Mouse (Mus musculus): ENCODE results near the gene Tmem108. TPM values are rescaled to one million over a fixed set of nuclear protein-coding genes. Genes with fewer than 3 reads are reported as not detected.

Gene Tmem108
- polyA plus RNA-seq, 1 experiment from 2014 or later, result 11.5 TPM

DNA sequence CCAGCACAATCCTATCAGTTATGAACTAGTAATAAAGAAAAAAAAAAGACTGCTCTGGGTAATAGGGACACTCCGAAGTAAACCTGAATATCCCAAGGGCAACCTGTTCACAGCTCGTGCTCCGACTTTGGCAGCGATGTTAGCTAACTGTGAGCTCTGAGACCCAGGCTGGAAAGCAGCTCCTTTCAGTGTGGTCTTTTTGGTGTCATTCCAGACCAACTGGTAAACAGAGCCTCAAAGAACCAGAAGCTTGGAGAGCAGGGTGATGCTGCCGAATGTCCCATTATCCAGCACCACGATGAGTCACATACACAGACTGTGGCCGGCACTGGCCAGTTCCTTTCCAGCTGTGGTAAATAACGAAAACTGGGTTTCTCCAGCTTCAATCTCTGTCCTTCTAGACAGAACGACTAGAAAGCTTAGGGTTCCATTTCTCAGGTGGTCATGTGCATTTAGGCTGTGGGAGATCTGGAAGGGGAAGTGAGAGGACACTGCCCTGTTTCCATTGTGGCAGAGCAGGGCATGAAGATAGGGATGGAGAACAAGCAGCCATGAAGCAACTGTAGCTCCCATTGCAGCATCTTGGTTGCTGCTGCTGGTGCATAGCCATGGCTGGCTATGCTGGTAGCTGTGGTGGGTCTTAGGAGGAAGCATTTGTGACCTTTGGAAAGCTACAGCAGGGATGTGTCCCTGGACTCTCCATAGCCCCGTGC is 179.2 kb downstream of the Tmem108 start:
- DNase-seq (ENCODE audit: low spot score), result no peak
- no peaks in the 10 kb centered on the region; the same call in 1 of the 2 replicates for H3K4me1 ChIP-seq
- no peaks in the 10 kb centered on the region for H3K9me3 ChIP-seq (replicated peaks)
- H3K27me3 ChIP-seq (ENCODE audit: low read depth, poor library complexity, severe bottlenecking), result no peaks in the 10 kb centered on the region
- H3K4me3 ChIP-seq, result no peak overlapping the region
- 86% methylated on average over 10 of the region's 10 CpGs for WGBS
- no peak overlapping the region for H3K27ac ChIP-seq
- no peaks in the 10 kb centered on the region for H3K36me3 ChIP-seq

DNA sequence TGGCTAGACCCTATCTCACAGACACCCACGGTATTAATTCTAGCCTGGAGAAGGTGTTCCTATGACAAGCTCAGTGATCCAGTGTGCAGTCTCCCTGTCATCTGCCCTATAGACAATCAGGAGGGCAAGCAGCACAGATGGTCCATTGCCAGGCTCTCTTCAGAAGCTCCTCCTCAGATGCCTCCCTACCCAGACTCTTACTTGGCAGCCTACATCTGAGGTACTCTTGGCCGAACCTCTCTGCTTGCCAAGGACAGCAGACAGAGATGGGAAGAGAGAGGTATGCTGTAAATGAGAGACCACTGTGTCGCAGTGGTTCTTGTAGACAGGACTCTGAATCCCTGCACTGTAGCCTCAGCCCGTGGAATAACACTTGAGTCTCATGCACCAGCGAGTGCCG is 181.0 kb downstream of the Tmem108 start:
- Histone ChIP-seq H3K27me3 (ENCODE audit: low read depth, poor library complexity, severe bottlenecking) (no peaks in the 10 kb centered on the region), H3K9me3 (replicated peaks) (no peaks in the 10 kb centered on the region), H3K4me3 (no peak overlapping the region), H3K36me3 (no peaks in the 10 kb centered on the region), H3K27ac (no peak overlapping the region), H3K4me1 (no peaks in the 10 kb centered on the region; the same call in 1 of the 2 replicates)
- 96% methylated on average over 6 of the region's 6 CpGs for WGBS
- no peak for DNase-seq (ENCODE audit: low spot score)

DNA sequence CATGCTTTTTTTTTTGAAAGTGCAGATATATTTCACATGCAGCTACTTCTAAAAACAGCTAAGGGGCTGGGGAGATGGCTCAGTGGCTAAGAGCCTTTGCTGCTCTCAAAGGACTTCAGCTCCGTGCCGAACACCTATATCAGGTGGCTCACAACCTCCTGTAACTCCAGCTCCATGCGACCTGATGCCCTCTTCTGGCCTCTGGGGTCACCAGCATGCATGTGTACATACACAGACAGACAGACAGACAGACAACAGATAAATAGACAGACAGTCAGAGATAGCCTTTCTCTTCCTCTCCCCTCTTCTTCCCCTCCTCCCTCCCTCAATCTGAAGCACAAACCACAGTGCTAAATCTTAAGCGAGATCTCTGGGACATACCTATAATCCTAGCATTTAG is 181.5 kb downstream of the Tmem108 start:
- no peak for DNase-seq (ENCODE audit: low spot score)
- Histone ChIP-seq H3K27ac (no peak overlapping the region), H3K4me1 (peaks cover 3% of the 10 kb centered on the region; the same call in 1 of the 2 replicates), H3K4me3 (no peak overlapping the region), H3K27me3 (ENCODE audit: low read depth, poor library complexity, severe bottlenecking) (no peaks in the 10 kb centered on the region), H3K36me3 (no peaks in the 10 kb centered on the region), H3K9me3 (replicated peaks) (no peaks in the 10 kb centered on the region)
- 93% methylated on average over 4 of the region's 4 CpGs for WGBS

DNA sequence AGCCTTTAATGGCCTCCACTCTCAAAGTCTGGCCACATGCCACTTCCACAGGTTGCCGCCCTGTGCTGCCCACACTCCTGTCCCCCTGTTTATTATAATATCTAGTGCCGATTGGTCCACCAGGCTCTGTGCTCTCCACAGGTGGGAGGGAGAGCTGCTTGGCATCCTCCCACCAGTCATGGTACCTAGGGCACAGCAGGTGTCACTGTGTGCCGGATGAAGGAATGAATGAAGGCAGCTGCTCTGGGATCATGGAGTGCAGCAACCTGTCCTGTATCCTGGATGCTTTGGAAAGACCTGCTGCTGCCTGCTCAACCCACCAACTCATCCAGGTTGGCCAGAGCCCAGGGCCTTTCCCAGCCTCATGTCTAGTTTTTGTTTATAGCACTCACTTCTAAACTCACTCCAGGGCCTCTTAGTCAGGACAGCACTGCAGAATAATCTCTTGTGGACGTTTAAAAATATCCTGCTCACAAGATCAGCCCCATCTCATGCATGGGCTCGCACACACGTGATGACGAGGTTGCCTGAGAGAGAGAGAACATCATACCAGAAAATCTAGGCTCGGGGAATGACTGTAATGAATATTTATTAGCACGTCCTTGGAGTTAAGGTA is 182.1 kb downstream of the Tmem108 start:
- Histone ChIP-seq H3K4me1 (peaks cover 9% of the 10 kb centered on the region), H3K27ac (no peak overlapping the region), H3K4me3 (no peak overlapping the region), H3K9me3 (replicated peaks) (no peaks in the 10 kb centered on the region), H3K36me3 (no peaks in the 10 kb centered on the region), H3K27me3 (ENCODE audit: low read depth, poor library complexity, severe bottlenecking) (no peaks in the 10 kb centered on the region)
- 94% methylated on average over 9 of the region's 9 CpGs for WGBS
- DNase-seq (ENCODE audit: low spot score), result no peak

- peaks cover 21% of the 10 kb centered on the region for H3K4me1 ChIP-seq
Measured at GRCm38 (mm10) chr9:103577731-103578130, 183.9 kb downstream of the Tmem108 start.

GRCm38 (mm10) chr9:103577181-103577580 is 184.5 kb downstream of the Tmem108 start:
- WGBS, result 94% methylated on average over 5 of the region's 5 CpGs

More at GRCm38 (mm10) chr9:103577731-103578130, 183.9 kb downstream of the Tmem108 start:
- Histone ChIP-seq H3K27me3 (ENCODE audit: low read depth, poor library complexity, severe bottlenecking) (no peaks in the 10 kb centered on the region), H3K4me3 (no peak overlapping the region), H3K9me3 (replicated peaks) (no peaks in the 10 kb centered on the region), H3K27ac (no peak overlapping the region), H3K36me3 (no peaks in the 10 kb centered on the region)
- no peak for DNase-seq (ENCODE audit: low spot score)
- WGBS, result 68% methylated on average over 4 of the region's 4 CpGs

DNA sequence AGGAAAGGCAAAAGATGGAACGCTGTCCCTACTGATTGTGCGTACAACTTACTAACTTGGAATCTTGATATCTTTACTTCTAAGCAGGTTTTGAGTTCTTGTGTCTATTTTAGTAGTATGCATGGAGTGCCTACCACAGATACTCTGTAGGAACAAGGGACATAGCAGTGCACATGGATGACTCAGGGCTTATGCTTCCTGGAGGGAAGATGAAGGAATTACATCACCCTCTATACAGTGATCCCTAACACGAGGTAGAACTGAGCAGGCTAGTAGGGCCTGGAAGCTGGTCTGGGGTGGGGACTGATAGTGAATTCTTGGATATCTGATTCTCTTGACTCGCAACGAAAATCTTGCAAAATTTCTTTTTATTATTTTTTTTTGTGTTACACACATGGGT is 185.7 kb downstream of the Tmem108 start:
- 88% methylated on average over 5 of the region's 5 CpGs for WGBS

More at GRCm38 (mm10) chr9:103577181-103577580, 184.5 kb downstream of the Tmem108 start:
- DNase-seq (ENCODE audit: low spot score), result no peak
- Histone ChIP-seq H3K36me3 (no peaks in the 10 kb centered on the region), H3K4me1 (peaks cover 21% of the 10 kb centered on the region), H3K9me3 (replicated peaks) (no peaks in the 10 kb centered on the region), H3K4me3 (no peak overlapping the region), H3K27ac (no peak overlapping the region), H3K27me3 (ENCODE audit: low read depth, poor library complexity, severe bottlenecking) (no peaks in the 10 kb centered on the region)

DNA sequence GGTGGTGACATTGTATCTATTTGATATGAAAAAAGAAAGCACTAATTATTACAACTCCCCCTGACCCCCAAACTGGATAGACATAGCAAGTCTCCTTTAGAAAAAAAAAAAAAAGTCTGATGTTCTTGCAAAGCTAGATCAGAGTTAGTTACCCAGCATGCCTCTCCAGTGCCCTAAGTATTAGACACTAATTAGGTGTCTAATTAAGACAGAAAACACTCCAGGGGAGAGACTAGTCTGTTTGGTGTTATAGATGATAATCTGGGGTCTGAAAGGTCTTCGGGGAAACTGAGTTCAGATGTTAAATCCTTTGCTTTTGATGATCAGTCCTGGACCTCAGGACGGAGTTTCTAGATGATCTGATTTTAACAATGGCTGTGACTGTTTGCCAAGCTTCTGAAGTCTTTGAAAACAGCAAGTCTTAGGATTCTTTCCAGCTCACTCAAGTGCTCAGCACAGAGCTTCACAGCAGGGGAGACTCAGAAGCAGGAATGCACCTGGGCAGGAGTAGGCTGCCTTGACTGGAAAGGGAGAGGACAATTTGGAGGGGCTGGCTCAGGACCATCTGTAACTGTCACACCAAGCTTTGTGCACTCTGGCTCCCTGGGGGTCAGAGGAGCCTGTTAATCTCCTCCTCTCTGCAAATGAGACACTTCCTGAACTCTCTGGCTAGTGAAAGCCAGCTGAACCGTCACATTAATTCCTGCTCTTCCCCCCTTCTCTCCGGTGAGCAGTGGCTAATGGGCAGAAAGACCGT is 187.5 kb downstream of the Tmem108 start:
- H3K27ac ChIP-seq, result no peak overlapping the region
- no peaks in the 10 kb centered on the region for H3K36me3 ChIP-seq
- H3K4me3 ChIP-seq, result 0 out of 2 replicates have a peak overlapping the region, but pooled peaks have one; percentile 10
- no peaks in the 10 kb centered on the region for H3K9me3 ChIP-seq (replicated peaks)
- 3% methylated on average over 5 of the region's 5 CpGs for WGBS
- no peaks in the 10 kb centered on the region for H3K27me3 ChIP-seq (ENCODE audit: low read depth, poor library complexity, severe bottlenecking)
- peaks cover 31% of the 10 kb centered on the region for H3K4me1 ChIP-seq
- peak; percentile 51 for DNase-seq (ENCODE audit: low spot score)

More for the DNA sequence above, 185.7 kb downstream of the Tmem108 start:
- no peak overlapping the region for H3K4me3 ChIP-seq
- no peaks in the 10 kb centered on the region for H3K27me3 ChIP-seq (ENCODE audit: low read depth, poor library complexity, severe bottlenecking)
- H3K4me1 ChIP-seq, result peaks cover 28% of the 10 kb centered on the region
- no peaks in the 10 kb centered on the region for H3K9me3 ChIP-seq (replicated peaks)
- DNase-seq (ENCODE audit: low spot score), result no peak
- H3K36me3 ChIP-seq, result no peaks in the 10 kb centered on the region
- no peak overlapping the region for H3K27ac ChIP-seq

GRCm38 (mm10) chr9:103570158-103570741 is 191.4 kb downstream of the Tmem108 start:
- H3K27ac ChIP-seq, result no peak overlapping the region
- 90% methylated on average over 14 of the region's 14 CpGs for WGBS
- H3K36me3 ChIP-seq, result no peaks in the 10 kb centered on the region
- DNase-seq (ENCODE audit: low spot score), result no peak
- no peaks in the 10 kb centered on the region for H3K27me3 ChIP-seq (ENCODE audit: low read depth, poor library complexity, severe bottlenecking)
- no peaks in the 10 kb centered on the region for H3K9me3 ChIP-seq (replicated peaks)
- no peak overlapping the region for H3K4me3 ChIP-seq
- H3K4me1 ChIP-seq, result peaks cover 29% of the 10 kb centered on the region

- Histone ChIP-seq H3K9me3 (replicated peaks) (no peaks in the 10 kb centered on the region), H3K27ac (no peak overlapping the region), H3K27me3 (ENCODE audit: low read depth, poor library complexity, severe bottlenecking) (no peaks in the 10 kb centered on the region), H3K4me1 (peaks cover 18% of the 10 kb centered on the region), H3K4me3 (no peak overlapping the region), H3K36me3 (no peaks in the 10 kb centered on the region)
- 91% methylated on average over 9 of the region's 9 CpGs for WGBS
- no peak for DNase-seq (ENCODE audit: low spot score)
Measured at GRCm38 (mm10) chr9:103568983-103569382, 192.7 kb downstream of the Tmem108 start.

DNA sequence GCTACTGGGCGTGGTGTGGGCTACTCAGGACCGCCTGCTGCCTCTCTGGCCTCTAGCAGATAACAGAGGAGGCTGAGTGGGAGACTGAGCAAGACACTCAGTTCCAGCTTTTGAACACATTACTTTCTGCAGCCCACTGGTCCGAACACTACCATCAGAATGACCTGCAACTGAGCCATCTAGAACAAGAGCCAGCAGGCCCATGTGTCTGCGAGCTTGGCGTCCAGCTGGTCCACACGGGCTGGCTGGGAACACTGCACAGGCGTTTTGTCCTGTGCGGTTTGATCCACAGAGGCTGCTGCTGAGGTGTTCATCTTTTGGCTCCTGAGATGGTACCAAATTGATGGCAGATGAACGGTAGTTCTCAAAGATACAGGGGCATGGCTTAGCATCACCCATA is 196.5 kb downstream of the Tmem108 start:
- no peak for DNase-seq (ENCODE audit: low spot score)
- no peak overlapping the region for H3K27ac ChIP-seq
- H3K9me3 ChIP-seq (replicated peaks), result no peaks in the 10 kb centered on the region
- H3K4me1 ChIP-seq, result peaks cover 13% of the 10 kb centered on the region; the same call in 1 of the 2 replicates
- no peaks in the 10 kb centered on the region for H3K27me3 ChIP-seq (ENCODE audit: low read depth, poor library complexity, severe bottlenecking)
- no peaks in the 10 kb centered on the region for H3K36me3 ChIP-seq
- no peak overlapping the region for H3K4me3 ChIP-seq
- 90% methylated on average over 9 of the region's 9 CpGs for WGBS

- Histone ChIP-seq H3K4me3 (no peak overlapping the region), H3K27ac (no peak overlapping the region), H3K4me1 (peaks cover 9% of the 10 kb centered on the region; the same call in 1 of the 2 replicates), H3K9me3 (replicated peaks) (no peaks in the 10 kb centered on the region), H3K36me3 (no peaks in the 10 kb centered on the region), H3K27me3 (ENCODE audit: low read depth, poor library complexity, severe bottlenecking) (no peaks in the 10 kb centered on the region)
- DNase-seq (ENCODE audit: low spot score), result peak; percentile 51
- WGBS, result 61% methylated on average over 10 of the region's 10 CpGs
Measured at GRCm38 (mm10) chr9:103563864-103564610, 197.6 kb downstream of the Tmem108 start.
